Mouse (Mus musculus) C2C12 (cell line): ENCODE results near the gene Ubac2.

Source experiments
- CEBPB ChIP-seq: IDR thresholded peaks from one replicate; pipeline ENCODE4 v1.6.1; 2011; ENCODE audit warnings: low read depth, mild to moderate bottlenecking, control low read depth, moderate library complexity
- CTCF ChIP-seq: IDR thresholded peaks from one replicate; pipeline ENCODE4 v1.5.1; 2011; ENCODE audit not compliant: control insufficient read depth, insufficient read depth, insufficient read length
- MYOG ChIP-seq: IDR thresholded peaks from one replicate; pipeline ENCODE4 v1.6.1; 2011; ENCODE audit not compliant: control insufficient read depth, insufficient read length; ENCODE audit errors: extremely low read depth
- USF1 ChIP-seq: IDR thresholded peaks from one replicate; pipeline ENCODE4 v1.6.1; 2011; ENCODE audit warnings: low read depth, mild to moderate bottlenecking, control low read depth, moderate library complexity

DNA sequence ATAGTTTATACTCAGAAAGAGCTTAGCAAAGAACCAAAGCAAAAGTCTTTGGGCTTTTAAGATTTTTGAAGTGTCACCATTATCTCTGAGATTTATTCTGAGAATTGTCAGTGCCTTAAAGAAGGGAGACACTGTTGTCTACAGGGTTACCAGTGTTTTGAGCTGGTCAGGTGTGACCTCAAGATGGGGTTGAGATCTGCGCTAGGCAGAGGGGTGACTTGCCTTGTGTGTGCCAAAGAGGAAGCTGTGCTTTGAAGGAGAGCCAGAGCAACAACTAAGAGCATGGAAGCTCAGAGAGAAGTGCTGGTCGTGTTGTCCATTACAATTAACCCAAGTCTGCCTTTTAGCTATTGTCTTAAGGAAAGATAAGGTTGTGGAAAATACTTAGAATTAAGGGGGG lies 82.1 kb downstream of the Ubac2 start:
- TF ChIP-seq CTCF (no peak), CEBPB (no peak), USF1 (no peak), MYOG (no peak)
